Mouse (Mus musculus): ENCODE data around the gene Pax1. TPM values are rescaled to one million over a fixed set of nuclear protein-coding genes. Genes with fewer than 3 reads are reported as not detected.

Gene Pax1
- polyA plus RNA-seq, 1 experiment from 2014 or later = 7.6 TPM

DNA sequence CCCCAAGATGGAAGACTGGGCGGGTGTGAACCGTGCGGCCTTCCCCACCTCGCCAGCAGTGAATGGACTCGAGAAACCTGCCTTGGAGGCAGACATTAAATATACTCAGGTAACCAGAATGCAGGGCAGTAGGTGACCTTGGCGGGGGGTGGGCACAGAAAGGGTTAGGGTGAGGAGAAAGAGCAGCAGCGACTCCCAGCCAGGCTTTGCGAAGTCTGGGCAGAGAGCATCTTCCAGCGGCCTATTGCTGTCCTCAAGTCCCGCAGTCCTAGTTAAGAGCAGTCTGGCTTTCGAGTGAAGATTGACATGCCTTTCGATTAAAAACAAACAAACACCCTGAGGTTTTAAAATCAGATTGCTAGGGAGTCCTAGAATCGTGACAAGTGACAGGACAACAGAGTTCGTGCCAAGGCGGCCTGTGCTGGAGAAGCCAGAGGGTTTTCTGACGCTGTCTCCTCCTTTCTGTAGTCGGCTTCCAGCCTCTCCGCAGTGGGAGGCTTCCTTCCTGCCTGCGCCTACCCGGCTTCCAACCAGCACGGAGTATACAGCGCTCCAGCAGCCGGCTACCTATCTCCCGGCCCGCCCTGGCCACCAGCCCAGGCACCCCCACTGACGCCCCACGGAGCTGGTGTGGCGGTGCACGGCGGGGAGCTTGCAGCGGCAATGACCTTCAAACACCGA lies 6.3 kb downstream of the Pax1 start:
- Histone ChIP-seq H3K9ac (ENCODE audit: low read length) (no peak overlapping the region), H3K4me3 (ENCODE audit: low read depth, low read length) (0 out of 2 replicates have a peak overlapping the region, but pooled peaks have one; percentile 8), H3K9me3 (ENCODE audit: control insufficient read depth, low read length) (no peaks in the 10 kb centered on the region), H3K4me2 (ENCODE audit: low read depth, severe bottlenecking) (no peak overlapping the region), H3K36me3 (ENCODE audit: control insufficient read depth, insufficient read depth, low read length) (no peaks in the 10 kb centered on the region), H3K4me1 (ENCODE audit: control insufficient read depth, insufficient read depth, low read length) (peaks cover 5% of the 10 kb centered on the region; the same call in 1 of the 2 replicates), H3K27me3 (ENCODE audit: control insufficient read depth, insufficient read depth, low read length) (peaks cover 89% of the 10 kb centered on the region), H3K27ac (replicated peaks; ENCODE audit: low read depth, low read length) (no peak overlapping the region)
- DNase-seq (ENCODE audit: low spot score) (peak; percentile 58), ATAC-seq (ENCODE audit: insufficient number of reproducible peaks, low FRiP score, low TSS enrichment, low read depth) (no peak)
- WGBS = under 1% methylated on average over 32 of the region's 32 CpGs

DNA sequence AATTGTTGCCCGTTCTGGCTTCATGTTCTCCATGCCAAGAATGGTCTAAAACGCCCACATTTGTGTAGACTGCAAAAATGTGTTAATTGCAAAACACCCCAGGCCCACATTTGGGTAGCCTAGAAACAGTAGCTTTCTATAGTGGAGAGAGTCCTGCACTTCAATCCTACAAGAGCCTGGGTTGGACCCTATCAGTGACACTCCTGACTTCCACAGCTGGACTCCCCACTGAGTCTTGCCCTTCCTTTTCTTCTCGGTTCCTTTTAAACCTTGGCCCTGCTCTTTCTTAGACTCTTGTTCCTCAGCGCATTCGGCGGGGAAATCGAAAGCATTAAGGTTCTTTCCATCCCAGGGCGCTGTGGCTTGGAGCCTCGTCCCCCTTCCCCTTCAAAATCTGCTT lies 7.8 kb downstream of the Pax1 start:
- H3K27ac ChIP-seq (replicated peaks; ENCODE audit: low read depth, low read length) = no peak overlapping the region
- peaks cover 7% of the 10 kb centered on the region; the same call in 1 of the 2 replicates for H3K4me1 ChIP-seq (ENCODE audit: control insufficient read depth, insufficient read depth, low read length)
- ATAC-seq (ENCODE audit: insufficient number of reproducible peaks, low FRiP score, low TSS enrichment, low read depth) (no peak), DNase-seq (ENCODE audit: low spot score) (peak; percentile 40)
- no peaks in the 10 kb centered on the region for H3K36me3 ChIP-seq (ENCODE audit: control insufficient read depth, insufficient read depth, low read length)
- H3K27me3 ChIP-seq (ENCODE audit: control insufficient read depth, insufficient read depth, low read length) = peaks cover 89% of the 10 kb centered on the region
- no peaks in the 10 kb centered on the region for H3K9me3 ChIP-seq (ENCODE audit: control insufficient read depth, low read length)
- under 1% methylated on average over 9 of the region's 9 CpGs for WGBS
- H3K9ac ChIP-seq (ENCODE audit: low read length) = no peak overlapping the region
- H3K4me2 ChIP-seq (ENCODE audit: low read depth, severe bottlenecking) = no peak overlapping the region
- no peak overlapping the region for H3K4me3 ChIP-seq (ENCODE audit: low read depth, low read length)

DNA sequence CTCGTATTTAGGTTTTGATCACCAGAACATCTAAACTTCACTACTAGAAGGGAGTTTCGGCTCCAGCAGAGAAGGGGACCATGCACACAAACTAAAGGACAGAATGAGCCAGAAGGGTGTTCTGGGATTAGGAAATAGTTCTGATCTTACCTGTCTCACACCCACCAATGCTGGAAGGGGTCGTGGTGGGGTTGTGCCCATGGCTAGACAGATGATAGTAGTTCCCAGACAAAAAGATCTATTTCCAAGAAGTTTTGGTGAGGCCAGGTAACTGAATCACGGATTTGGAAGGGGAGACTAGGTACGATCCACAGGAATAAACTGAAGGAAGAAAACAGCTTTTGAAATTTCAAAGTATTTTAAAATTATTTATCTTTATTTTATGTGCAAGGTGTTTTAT lies 8.4 kb downstream of the Pax1 start:
- Histone ChIP-seq H3K27ac (replicated peaks; ENCODE audit: low read depth, low read length) (no peak overlapping the region), H3K9me3 (ENCODE audit: control insufficient read depth, low read length) (no peaks in the 10 kb centered on the region), H3K4me3 (ENCODE audit: low read depth, low read length) (no peak overlapping the region), H3K36me3 (ENCODE audit: control insufficient read depth, insufficient read depth, low read length) (no peaks in the 10 kb centered on the region), H3K4me1 (ENCODE audit: control insufficient read depth, insufficient read depth, low read length) (peaks cover 5% of the 10 kb centered on the region; the same call in 1 of the 2 replicates), H3K27me3 (ENCODE audit: control insufficient read depth, insufficient read depth, low read length) (peaks cover 89% of the 10 kb centered on the region), H3K4me2 (ENCODE audit: low read depth, severe bottlenecking) (no peak overlapping the region), H3K9ac (ENCODE audit: low read length) (no peak overlapping the region)
- ATAC-seq (ENCODE audit: insufficient number of reproducible peaks, low FRiP score, low TSS enrichment, low read depth) (no peak), DNase-seq (ENCODE audit: low spot score) (peak; percentile 30)
- 7% methylated on average over 5 of the region's 5 CpGs for WGBS

DNA sequence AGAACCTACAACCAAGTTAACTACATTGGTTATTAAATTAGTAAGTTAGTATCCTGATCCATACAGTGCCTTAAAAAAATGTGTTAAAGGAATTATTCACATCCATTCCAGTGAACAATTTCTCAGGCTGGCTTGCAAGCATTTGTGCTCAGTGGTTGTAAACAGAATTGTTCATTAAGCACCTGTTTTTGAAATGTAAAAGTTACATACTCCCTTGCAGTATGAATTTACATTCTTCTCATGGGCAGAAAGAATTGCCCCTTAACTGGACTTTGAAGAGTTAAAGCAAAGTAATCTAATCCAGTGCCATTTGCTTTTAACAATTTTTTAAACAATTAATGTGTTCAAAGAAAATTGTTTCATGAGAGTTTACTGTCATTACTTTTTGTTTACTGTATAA lies 9.6 kb downstream of the Pax1 start:
- Histone ChIP-seq H3K4me3 (ENCODE audit: low read depth, low read length) (no peak overlapping the region), H3K27ac (replicated peaks; ENCODE audit: low read depth, low read length) (no peak overlapping the region), H3K9ac (ENCODE audit: low read length) (no peak overlapping the region), H3K9me3 (ENCODE audit: control insufficient read depth, low read length) (no peaks in the 10 kb centered on the region), H3K4me2 (ENCODE audit: low read depth, severe bottlenecking) (no peak overlapping the region), H3K27me3 (ENCODE audit: control insufficient read depth, insufficient read depth, low read length) (peaks cover 85% of the 10 kb centered on the region), H3K4me1 (ENCODE audit: control insufficient read depth, insufficient read depth, low read length) (0 out of 2 replicates have a peak, but pooled peaks cover 2% of the 10 kb centered on the region), H3K36me3 (ENCODE audit: control insufficient read depth, insufficient read depth, low read length) (no peaks in the 10 kb centered on the region)
- DNase-seq (ENCODE audit: low spot score) (peak; percentile 19), ATAC-seq (ENCODE audit: insufficient number of reproducible peaks, low FRiP score, low TSS enrichment, low read depth) (no peak)

DNA sequence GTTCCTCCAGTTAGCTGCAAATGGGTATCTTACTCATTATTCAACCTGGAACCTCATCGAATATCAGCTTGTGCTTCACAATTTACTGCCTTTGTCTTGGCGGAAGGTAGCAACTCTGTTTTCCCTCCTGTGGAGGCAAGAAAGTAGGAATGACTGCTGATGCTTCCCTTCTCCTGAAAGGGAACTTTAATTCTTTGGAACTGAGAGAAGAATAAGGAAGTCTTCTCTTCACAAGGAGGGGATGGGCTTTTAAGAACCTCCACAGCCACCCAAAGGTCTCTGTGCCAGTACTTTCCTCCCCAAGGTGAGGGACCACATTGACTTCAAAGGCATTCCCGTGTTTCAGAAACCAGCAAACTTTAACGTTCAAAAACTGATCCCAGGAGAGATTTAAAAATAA lies 10.1 kb downstream of the Pax1 start:
- DNase-seq (ENCODE audit: low spot score) = peak; percentile 32

DNA sequence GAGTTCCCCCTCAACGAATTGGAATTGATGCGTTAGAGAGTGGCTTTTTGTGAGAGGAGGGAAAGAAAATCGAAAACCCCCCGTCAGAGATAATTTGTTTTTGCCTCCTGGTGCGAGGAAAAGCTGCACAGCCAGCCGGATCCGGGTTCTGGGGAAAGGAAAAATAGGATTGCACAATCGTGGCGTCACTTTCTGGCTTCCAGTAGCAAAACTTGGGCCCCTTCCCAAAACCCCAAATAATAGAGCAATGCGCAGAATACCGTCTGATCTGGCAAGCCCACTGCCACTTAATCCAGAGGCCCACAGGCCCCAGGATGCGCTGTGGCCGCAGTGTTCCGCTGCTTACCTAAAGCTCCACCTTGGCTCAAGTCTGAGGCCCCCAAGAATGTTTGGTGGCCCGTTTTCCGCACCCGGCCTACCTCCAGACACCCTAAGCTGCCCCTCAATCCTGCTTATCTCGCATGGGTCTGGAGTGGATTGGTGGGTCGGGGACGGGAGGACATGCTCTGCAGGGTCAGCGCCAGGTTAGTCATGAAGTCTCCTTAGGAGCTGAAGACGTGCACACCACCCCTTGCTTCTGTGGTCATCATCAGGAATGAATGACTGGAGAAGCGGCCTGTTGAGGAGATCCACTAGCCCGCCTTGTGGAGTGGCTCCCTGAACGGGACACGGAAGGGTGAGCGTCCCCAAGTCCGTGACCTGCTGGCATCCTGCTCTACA lies 11.4 kb downstream of the Pax1 start:
- 0 out of 2 replicates have a peak, but pooled peaks cover 2% of the 10 kb centered on the region for H3K4me1 ChIP-seq (ENCODE audit: control insufficient read depth, insufficient read depth, low read length)
- peaks cover 84% of the 10 kb centered on the region for H3K27me3 ChIP-seq (ENCODE audit: control insufficient read depth, insufficient read depth, low read length)
- H3K36me3 ChIP-seq (ENCODE audit: control insufficient read depth, insufficient read depth, low read length) = no peaks in the 10 kb centered on the region
- no peaks in the 10 kb centered on the region for H3K9me3 ChIP-seq (ENCODE audit: control insufficient read depth, low read length)
- H3K4me2 ChIP-seq (ENCODE audit: low read depth, severe bottlenecking) = no peak overlapping the region
- no peak overlapping the region for H3K27ac ChIP-seq (replicated peaks; ENCODE audit: low read depth, low read length)
- DNase-seq (ENCODE audit: low spot score) (peak; percentile 60), ATAC-seq (ENCODE audit: insufficient number of reproducible peaks, low FRiP score, low TSS enrichment, low read depth) (no peak)
- no peak overlapping the region for H3K9ac ChIP-seq (ENCODE audit: low read length)
- no peak overlapping the region for H3K4me3 ChIP-seq (ENCODE audit: low read depth, low read length)
- WGBS = under 1% methylated on average over 28 of the region's 28 CpGs

More for the DNA sequence above, 10.1 kb downstream of the Pax1 start:
- H3K27ac ChIP-seq (replicated peaks; ENCODE audit: low read depth, low read length) = no peak overlapping the region
- no peak overlapping the region for H3K9ac ChIP-seq (ENCODE audit: low read length)
- H3K4me1 ChIP-seq (ENCODE audit: control insufficient read depth, insufficient read depth, low read length) = 0 out of 2 replicates have a peak, but pooled peaks cover 2% of the 10 kb centered on the region
- peaks cover 84% of the 10 kb centered on the region for H3K27me3 ChIP-seq (ENCODE audit: control insufficient read depth, insufficient read depth, low read length)
- H3K36me3 ChIP-seq (ENCODE audit: control insufficient read depth, insufficient read depth, low read length) = no peaks in the 10 kb centered on the region
- H3K9me3 ChIP-seq (ENCODE audit: control insufficient read depth, low read length) = no peaks in the 10 kb centered on the region
- no peak overlapping the region for H3K4me2 ChIP-seq (ENCODE audit: low read depth, severe bottlenecking)
- ATAC-seq (ENCODE audit: insufficient number of reproducible peaks, low FRiP score, low TSS enrichment, low read depth) = no peak
- 5% methylated on average over 4 of the region's 4 CpGs for WGBS
- no peak overlapping the region for H3K4me3 ChIP-seq (ENCODE audit: low read depth, low read length)

DNA sequence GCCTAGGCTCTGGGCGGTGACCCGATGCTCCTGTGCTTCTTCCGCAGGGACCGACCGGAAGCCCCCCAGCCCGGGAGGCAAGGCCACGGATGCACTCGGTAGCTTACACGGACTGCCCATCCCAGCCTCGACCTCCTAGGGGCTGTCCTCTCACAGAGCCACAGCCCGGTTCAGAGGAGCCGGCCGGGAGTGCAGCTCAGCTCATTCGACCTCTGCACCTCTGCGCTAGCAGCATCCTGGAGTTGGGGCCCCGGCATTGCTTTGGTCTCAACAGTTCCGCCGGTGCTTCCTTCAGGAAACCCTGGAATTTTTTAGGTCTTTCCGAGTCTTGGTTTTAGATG lies 11.9 kb downstream of the Pax1 start:
- no peaks in the 10 kb centered on the region for H3K9me3 ChIP-seq (ENCODE audit: control insufficient read depth, low read length)
- no peaks in the 10 kb centered on the region for H3K36me3 ChIP-seq (ENCODE audit: control insufficient read depth, insufficient read depth, low read length)
- WGBS = under 1% methylated on average over 19 of the region's 19 CpGs
- no peak overlapping the region for H3K4me3 ChIP-seq (ENCODE audit: low read depth, low read length)
- no peak overlapping the region for H3K9ac ChIP-seq (ENCODE audit: low read length)
- ATAC-seq (ENCODE audit: insufficient number of reproducible peaks, low FRiP score, low TSS enrichment, low read depth) (0 out of 2 replicates have a peak, but pooled peaks have one; percentile 29), DNase-seq (ENCODE audit: low spot score) (no peak)
- peaks cover 81% of the 10 kb centered on the region for H3K27me3 ChIP-seq (ENCODE audit: control insufficient read depth, insufficient read depth, low read length)
- no peak overlapping the region for H3K4me2 ChIP-seq (ENCODE audit: low read depth, severe bottlenecking)
- H3K27ac ChIP-seq (replicated peaks; ENCODE audit: low read depth, low read length) = no peak overlapping the region
- 0 out of 2 replicates have a peak, but pooled peaks cover 2% of the 10 kb centered on the region for H3K4me1 ChIP-seq (ENCODE audit: control insufficient read depth, insufficient read depth, low read length)

DNA sequence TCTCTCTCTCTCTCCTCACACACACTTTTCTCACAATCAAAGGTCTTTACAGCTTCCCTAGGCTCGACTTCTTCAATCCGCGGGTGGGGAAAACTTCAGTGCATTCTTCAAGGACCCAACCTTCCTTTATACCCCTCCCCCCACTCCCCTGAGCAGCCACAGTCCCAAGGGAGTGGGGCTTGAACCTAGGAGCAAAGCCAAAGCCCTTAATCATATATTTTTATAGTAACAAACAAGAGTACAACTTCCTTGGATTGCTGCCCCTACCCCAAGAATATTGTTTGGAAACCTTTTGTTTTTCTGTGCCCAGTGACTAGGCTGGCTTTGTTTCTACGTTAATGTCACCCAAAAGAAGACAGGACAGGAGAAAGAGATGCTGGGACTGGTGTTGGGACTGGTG lies 12.5 kb downstream of the Pax1 start:
- Histone ChIP-seq H3K9me3 (ENCODE audit: control insufficient read depth, low read length) (no peaks in the 10 kb centered on the region), H3K4me3 (ENCODE audit: low read depth, low read length) (no peak overlapping the region), H3K36me3 (ENCODE audit: control insufficient read depth, insufficient read depth, low read length) (no peaks in the 10 kb centered on the region), H3K4me1 (ENCODE audit: control insufficient read depth, insufficient read depth, low read length) (0 out of 2 replicates have a peak, but pooled peaks cover 2% of the 10 kb centered on the region), H3K9ac (ENCODE audit: low read length) (no peak overlapping the region), H3K27ac (replicated peaks; ENCODE audit: low read depth, low read length) (no peak overlapping the region), H3K27me3 (ENCODE audit: control insufficient read depth, insufficient read depth, low read length) (peaks cover 81% of the 10 kb centered on the region), H3K4me2 (ENCODE audit: low read depth, severe bottlenecking) (no peak overlapping the region)
- under 1% methylated on average over 4 of the region's 4 CpGs for WGBS
- DNase-seq (ENCODE audit: low spot score) (no peak), ATAC-seq (ENCODE audit: insufficient number of reproducible peaks, low FRiP score, low TSS enrichment, low read depth) (no peak)
